Mouse (Mus musculus): ENCODE data around the gene Mroh2a.

The Mroh2a gene

GRCm38 (mm10) chr1:88254793-88255465, 28.1 kb downstream of the Mroh2a start:
- in situ Hi-C loops (cut with MboI; ENCODE audit: low pct_unique_long_range_greater_than_20kb in 1 of 2, low sequenced_read_pairs in 2 of 2, unreplicated experiment in 1 of 2): no loop called here

DNA sequence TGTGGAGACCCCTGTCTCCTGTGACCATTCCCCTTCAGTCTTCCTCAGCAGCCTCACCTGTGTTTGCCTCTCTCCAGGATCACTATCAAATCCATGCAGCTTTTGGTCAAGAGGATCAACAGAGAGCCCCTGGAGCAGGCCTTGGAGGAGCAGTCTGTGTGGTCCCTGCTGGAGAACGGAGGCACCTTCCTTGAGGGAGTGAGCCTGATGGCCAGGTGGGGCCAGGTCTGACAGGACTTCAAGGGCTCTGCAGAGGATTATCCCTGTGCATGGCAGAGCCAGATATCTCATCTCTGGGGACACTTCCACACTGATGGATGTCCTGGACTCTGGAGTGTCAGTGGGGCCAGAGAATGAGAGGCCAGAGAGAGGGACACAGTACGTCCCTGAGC, 28.7 kb downstream of the Mroh2a start:
- in situ Hi-C loops (cut with MboI; ENCODE audit: low pct_unique_long_range_greater_than_20kb in 1 of 2, low sequenced_read_pairs in 2 of 2, unreplicated experiment in 1 of 2): no loop called here

DNA sequence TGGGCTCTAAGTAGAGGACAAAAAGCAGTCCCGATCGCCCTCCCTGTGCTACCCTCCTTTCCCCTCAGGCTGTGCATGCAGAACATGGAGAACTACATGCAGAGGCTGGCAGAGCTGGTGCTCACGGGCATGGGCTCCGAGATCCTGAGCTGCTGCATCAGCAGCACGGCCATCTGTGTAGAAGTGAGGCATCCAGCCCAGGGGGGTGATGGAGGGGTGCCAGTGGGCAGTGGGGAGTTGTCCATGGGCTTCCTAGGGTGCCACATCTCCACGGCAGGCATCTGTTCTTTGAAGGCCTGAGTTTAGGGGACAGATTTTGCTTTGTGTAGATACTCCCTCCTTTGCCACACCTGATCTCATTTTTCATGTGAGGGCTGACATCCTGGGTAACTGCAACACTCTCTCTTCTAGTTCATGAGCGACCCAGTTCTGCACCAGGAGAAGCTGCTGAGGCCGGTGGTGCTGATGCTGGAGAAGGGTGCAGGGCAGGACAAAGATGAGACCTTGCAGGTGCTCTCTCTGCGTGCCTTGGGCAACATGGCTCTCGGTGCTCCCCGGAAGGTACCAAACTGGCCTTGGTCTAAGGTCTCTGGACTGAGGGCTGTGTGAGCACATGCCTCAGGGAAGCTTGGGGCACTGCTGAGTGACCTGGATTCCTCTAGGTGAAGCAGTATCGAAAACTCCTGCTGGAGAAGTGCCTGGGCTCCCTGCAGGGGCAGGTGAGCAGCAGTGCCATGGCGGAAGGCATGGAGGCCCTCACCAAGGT, 29.4 kb downstream of the Mroh2a start:
- in situ Hi-C loops (cut with MboI; ENCODE audit: low pct_unique_long_range_greater_than_20kb in 1 of 2, low sequenced_read_pairs in 2 of 2, unreplicated experiment in 1 of 2): no loop called here

- in situ Hi-C loops (cut with MboI; ENCODE audit: low pct_unique_long_range_greater_than_20kb in 1 of 2, low sequenced_read_pairs in 2 of 2, unreplicated experiment in 1 of 2): no loop called here
Observed at GRCm38 (mm10) chr1:88256886-88257663, 30.3 kb downstream of the Mroh2a start.

DNA sequence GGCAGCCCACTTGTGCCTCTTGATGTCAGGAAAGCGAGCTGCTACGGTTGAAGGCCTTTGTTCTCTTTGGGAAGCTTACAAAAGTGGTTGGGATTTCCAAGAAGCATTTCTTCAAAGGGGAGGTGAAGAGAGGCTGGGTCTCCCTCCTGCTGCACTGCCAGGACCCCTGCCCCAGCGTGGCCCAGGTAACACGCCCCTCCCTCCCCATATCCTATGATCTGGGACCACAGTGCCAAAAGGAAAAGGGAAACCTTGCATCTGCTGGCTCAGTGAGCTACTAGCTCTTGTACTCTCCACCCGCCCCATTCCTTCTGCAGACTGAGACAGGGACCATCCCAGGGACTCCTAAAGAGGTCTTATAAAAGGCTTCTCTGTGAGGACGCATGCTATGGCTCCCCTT, 30.9 kb downstream of the Mroh2a start:
- in situ Hi-C loops (cut with MboI; ENCODE audit: low pct_unique_long_range_greater_than_20kb in 1 of 2, low sequenced_read_pairs in 2 of 2, unreplicated experiment in 1 of 2): no loop called here

DNA sequence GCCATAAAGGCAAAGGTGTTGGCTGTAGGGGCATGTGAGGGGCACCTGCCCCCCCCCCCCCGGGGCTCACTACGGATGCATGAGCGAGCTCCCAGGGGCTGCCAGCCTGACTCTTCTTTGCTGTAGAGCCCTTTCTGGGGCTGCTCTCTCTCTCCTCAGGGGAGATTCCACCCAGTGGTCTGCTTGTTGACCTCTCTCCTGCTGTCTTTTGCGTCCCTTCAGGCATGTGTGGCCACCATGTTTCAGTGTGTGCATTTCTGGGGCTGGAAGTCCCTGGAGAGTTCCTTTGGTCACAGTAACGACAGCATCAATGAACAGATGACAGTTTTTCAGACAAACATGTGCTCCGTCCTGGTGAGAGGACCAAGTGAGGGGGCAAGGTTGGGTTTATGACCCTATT, 31.6 kb downstream of the Mroh2a start:
- in situ Hi-C loops (cut with MboI; ENCODE audit: low pct_unique_long_range_greater_than_20kb in 1 of 2, low sequenced_read_pairs in 2 of 2, unreplicated experiment in 1 of 2): no loop called here

GRCm38 (mm10) chr1:88258881-88259642, 32.3 kb downstream of the Mroh2a start:
- in situ Hi-C loops (cut with MboI; ENCODE audit: low pct_unique_long_range_greater_than_20kb in 1 of 2, low sequenced_read_pairs in 2 of 2, unreplicated experiment in 1 of 2): no loop called here

- in situ Hi-C loops (cut with MboI; ENCODE audit: low pct_unique_long_range_greater_than_20kb in 1 of 2, low sequenced_read_pairs in 2 of 2, unreplicated experiment in 1 of 2): no loop called here
Observed at GRCm38 (mm10) chr1:88259643-88260024, 32.8 kb downstream of the Mroh2a start.

DNA sequence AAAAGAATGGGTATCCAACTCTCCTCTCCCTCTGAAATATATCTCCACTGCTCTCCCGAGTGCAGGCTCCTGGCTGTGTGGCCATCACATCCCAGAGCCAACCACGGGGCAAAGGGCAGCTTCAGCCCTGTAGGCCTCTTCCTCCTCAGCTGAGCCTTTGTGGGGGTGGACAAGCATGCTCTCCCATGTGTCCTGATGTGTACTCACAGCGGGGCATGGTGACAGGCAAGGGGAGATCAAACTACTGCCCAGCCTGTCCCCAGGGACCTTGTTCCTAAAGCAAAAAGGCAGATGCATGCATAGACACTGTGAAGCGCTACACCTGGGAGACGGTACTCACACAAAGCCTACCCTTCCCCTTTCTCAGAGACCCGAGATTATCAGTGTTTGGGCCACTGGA, 33.3 kb downstream of the Mroh2a start:
- in situ Hi-C loops (cut with MboI; ENCODE audit: low pct_unique_long_range_greater_than_20kb in 1 of 2, low sequenced_read_pairs in 2 of 2, unreplicated experiment in 1 of 2): no loop called here

- in situ Hi-C loops (cut with MboI; ENCODE audit: low pct_unique_long_range_greater_than_20kb in 1 of 2, low sequenced_read_pairs in 2 of 2, unreplicated experiment in 1 of 2): no loop called here
Observed at GRCm38 (mm10) chr1:88260604-88261377, 34.0 kb downstream of the Mroh2a start.

DNA sequence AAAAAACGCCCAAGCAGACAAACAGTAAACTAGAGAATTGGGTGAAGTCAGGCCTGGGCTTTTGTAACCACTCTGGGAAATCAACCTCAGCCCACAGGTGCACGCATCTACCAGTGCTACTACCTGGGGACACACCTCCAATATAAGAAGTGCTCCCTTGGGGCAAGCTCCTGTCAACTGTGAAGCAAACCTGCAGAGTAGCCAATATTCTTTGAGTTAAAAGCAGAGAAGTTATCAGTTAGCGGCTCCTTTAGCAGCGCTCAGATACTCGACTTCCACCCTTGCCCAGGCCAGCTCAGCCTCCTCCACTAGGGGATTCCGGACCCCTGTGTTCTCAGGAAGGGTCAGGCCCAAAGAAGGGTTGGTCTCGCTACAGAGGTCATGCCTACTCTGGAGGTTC, 34.9 kb downstream of the Mroh2a start:
- in situ Hi-C loops (cut with MboI; ENCODE audit: low pct_unique_long_range_greater_than_20kb in 1 of 2, low sequenced_read_pairs in 2 of 2, unreplicated experiment in 1 of 2): no loop called here

- in situ Hi-C loops (cut with MboI; ENCODE audit: low pct_unique_long_range_greater_than_20kb in 1 of 2, low sequenced_read_pairs in 2 of 2, unreplicated experiment in 1 of 2): no loop called here
Observed at GRCm38 (mm10) chr1:88262255-88262654, 35.5 kb downstream of the Mroh2a start.

DNA sequence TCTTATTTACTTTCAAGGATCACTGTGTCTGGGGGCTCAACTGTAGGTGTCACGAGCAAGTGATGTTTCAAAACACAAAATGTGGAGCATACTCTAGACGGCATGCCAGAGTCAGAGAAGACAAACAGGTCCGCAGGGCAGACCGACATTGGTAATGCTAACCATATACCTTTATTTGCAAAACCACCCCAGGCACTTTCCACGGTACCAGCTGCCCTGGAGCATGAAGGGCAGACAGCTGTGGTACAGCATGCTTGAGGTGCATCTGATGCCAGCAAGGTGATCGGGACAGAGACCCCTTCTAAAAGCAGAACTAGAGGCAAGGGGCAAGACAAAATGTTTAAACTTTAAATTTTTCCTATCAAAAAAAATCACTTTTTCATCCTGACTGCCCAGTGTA, 36.2 kb downstream of the Mroh2a start:
- in situ Hi-C loops (cut with MboI; ENCODE audit: low pct_unique_long_range_greater_than_20kb in 1 of 2, low sequenced_read_pairs in 2 of 2, unreplicated experiment in 1 of 2): no loop called here

- in situ Hi-C loops (cut with MboI; ENCODE audit: low pct_unique_long_range_greater_than_20kb in 1 of 2, low sequenced_read_pairs in 2 of 2, unreplicated experiment in 1 of 2): no loop called here
Observed at GRCm38 (mm10) chr1:88263778-88264177, 37.0 kb downstream of the Mroh2a start.

DNA sequence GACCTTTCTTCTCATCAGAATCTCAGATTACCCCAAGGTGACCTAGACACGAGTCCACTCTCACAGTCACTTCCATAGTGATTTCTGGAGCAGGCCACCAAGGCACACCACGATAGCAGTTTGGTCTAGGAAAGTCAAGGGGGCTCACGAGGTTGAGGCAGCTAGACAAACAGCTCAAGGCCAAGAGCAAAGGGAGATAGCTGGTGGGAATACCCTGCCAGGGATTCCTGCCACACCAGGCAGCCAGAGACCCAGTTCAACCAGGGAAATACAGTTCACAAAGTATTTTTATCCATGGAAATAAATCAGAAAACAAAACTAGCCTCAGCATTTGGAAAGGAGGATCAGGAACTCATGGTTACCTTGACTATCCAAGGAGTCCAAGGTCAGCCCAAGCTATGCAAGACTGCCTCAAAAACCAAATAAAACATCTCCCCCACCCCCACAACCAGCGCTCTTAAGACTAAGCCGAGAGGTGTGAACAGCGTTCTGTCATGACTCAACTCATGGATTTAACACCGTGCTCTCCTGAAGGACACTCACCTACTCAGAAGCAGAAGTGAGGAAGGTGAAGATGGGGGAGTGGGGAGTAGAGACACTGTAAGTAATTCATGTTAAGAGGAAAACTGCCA, 37.6 kb downstream of the Mroh2a start:
- in situ Hi-C loops (cut with MboI; ENCODE audit: low pct_unique_long_range_greater_than_20kb in 1 of 2, low sequenced_read_pairs in 2 of 2, unreplicated experiment in 1 of 2): no loop called here

- in situ Hi-C loops (cut with MboI; ENCODE audit: low pct_unique_long_range_greater_than_20kb in 1 of 2, low sequenced_read_pairs in 2 of 2, unreplicated experiment in 1 of 2): no loop called here
Observed at GRCm38 (mm10) chr1:88264869-88265240, 38.1 kb downstream of the Mroh2a start.

DNA sequence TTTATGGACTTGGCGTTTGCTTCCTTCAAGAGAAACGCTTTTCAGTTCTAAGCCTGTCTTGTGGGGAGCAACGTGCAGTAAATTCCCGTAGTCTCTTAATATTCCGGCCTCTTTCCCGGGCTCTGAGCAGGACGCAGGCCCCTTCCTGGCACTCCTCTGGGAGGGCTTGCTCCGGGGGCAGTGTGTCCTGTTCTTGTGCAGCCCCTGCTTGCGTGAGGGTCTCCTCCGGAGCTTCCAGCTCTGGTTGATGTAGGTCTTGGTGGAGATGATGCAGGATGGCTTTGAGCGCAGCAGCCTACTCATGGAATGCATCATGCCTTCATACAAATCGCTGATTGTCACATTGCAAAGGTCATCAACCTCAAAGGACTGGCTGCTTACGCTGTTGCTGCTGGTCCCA, 39.3 kb downstream of the Mroh2a start:
- in situ Hi-C loops (cut with MboI; ENCODE audit: low pct_unique_long_range_greater_than_20kb in 1 of 2, low sequenced_read_pairs in 2 of 2, unreplicated experiment in 1 of 2): no loop called here

DNA sequence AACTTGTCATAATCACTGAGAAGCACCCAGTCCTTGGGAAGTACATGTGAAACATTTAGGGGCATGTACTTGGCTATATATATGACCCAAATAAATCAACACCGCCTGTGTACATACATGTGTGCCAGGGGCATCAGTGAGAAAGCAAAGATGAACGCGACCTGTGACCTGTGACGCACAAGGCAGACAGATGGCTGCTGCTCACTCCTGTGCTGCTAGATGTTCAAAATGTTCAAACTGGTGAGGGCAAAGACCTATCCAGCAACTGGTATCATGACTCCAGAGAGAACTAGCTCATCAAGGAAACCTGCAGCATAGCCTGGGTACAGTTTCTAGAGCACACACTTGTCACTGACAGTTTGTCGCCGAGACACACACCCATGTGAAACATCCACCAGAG, 40.7 kb downstream of the Mroh2a start:
- in situ Hi-C loops (cut with MboI; ENCODE audit: low pct_unique_long_range_greater_than_20kb in 1 of 2, low sequenced_read_pairs in 2 of 2, unreplicated experiment in 1 of 2): no loop called here

Data from mouse embryonic stem cell (cell line).